Mouse (Mus musculus) cerebellum, adult 11-12 months (tissue): ENCODE results near the gene Glt8d2.
"Not testable (repeated sequence)": the region's sequence is repeated elsewhere in the genome, so short reads cannot be mapped to it uniquely, and the experiment has no call there.

Experiments used
- DNase-seq: peaks from one replicate; pipeline ENCODE4 v3.0.0; 2022

The Glt8d2 gene

DNA sequence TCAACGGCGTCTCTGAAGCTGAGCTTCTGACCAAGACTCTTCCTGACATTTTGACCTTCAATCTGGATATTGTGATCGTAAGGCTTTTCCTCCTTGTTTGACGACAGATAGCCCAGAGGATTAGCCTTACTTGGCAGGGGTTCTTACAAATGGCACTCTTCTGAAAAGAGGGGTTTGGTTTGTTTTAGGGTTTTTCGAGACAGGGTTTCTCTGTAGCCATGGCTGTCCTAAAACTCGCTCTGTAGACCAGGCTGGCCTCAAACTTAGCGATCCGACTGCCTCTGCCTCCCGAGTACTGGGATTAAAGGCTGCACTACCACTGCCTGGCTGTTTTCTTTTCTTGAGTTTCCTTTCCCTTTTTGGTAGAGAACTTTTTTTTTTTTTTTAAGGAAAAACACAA, 49.0 kb downstream of the Glt8d2 start:
- no peak for DNase-seq

DNA sequence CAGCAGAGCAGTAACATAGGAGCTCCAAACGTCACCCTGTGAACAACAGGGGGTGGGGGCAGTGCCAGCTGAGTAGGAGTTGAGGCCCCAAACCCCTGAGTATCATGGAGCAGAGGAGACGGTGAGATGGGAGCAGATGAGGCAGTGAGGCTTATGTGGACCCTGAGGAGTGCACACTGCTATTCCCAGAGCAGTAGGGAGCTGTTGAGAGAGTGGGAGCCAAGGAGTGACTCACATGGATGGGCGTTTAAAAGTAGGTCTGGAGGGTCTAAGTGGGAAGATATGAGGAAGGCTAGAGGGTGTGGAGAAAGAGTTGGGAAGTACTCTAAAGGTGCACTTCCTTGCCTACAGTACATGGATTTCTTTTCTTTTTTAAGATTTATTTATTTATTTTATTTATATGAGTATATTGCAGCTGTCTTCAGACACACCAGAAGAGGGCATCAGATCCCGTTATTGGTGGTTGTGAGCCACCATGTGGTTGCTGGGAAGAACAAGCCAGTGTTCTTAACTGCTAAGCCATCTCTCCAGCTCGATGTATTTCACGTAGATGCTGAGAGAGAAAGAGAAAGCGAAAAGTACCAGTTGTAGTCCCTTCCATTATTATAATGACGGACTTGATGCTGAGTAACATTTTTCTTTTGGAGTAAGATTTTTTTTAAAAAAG, 51.3 kb downstream of the Glt8d2 start:
- no peak for DNase-seq

DNA sequence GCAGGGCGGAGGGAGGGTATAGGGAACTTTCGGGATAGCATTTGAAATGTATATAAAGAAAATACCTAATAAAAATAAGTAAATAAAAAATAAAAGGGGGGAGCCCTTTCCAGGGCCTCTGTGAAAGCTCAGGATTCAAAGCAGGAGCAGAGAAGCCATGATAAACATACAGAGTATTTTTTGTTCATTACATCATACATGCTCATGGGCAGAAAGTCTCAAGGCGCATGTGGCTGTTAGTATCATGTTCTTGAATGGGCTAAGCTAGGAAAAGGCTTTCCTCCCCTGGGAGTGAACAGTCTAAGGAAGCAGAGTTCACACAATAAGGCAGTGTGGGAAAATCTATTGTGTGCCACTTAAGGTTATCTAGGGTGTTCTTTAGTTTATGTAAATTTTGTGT, 54.1 kb downstream of the Glt8d2 start:
- no peak for DNase-seq

DNA sequence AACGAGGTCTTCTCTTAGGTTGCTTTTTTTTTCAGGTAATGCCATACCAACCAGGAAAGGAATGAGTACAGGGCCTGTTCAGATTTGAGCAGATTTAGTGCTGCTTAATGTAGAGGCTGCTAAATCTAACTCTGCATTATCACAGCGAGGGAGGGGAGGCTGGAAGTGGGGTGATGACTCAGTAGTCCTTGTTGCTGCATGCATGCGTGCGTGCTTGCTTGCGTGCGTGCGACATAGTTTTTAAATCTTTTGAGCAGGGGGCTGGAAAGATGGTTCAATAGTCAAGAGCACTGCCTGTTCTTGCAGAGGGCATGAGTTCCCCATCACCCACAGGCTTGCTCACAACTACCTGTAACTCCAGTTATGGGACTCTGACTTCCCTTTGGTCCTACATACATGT, 56.1 kb downstream of the Glt8d2 start:
- no peak for DNase-seq

DNA sequence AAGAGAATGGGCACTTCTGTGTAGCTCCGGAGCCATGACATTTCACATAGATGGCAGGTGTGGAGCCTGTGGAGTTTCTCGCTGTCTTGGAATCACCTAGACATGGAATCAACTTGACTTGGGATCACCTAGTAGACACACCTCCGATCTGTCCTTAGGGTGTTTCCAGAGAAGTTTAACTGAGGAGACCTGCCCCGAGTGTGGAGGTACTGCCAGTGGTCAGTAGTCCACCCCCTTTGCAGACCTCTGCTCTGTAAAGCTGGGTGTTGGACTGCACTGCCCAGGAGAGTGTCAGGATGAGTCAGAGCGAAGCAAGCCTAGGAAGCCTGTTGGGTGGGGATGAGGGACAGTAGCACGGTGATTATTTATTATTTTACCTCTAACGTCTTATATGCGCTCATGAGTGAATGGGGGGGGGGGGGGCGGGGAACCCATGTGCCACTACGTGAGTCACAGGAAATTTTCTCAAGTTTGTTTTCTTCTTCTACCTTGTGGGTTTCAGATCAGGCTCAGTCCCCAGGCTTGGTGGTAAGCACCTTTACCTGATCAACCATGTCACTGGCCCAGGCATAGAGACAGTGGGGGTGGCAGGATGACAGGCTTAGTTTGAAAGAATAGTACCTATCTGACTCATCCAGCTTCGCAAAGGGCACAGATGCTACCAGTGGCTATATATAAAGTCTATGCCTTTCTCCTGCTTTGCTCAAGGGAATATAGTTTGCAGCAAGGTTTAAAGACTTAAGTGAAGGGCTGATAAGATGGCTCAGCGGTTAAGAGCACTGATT, 57.8 kb downstream of the Glt8d2 start:
- DNase-seq: no peak

DNA sequence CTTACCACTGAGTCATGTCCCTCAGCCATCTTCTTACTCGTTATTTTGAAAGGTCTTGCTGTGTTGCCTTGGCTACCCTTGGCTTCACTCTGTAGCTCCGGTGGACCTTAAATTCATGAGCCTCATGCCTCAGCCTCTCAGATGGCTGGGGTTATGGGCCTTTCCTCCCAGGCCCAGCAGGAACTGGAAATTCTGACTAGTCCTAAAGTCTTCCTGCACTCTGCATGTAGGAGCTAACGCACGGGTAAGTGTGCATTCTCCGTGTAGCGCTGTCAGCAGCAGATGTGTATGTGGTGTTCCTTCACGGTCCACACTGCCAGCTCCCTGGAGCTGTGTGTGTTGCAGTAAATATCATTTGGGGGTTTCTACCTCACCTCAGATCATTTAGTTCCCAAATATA, 59.3 kb downstream of the Glt8d2 start:
- DNase-seq: no peak

DNA sequence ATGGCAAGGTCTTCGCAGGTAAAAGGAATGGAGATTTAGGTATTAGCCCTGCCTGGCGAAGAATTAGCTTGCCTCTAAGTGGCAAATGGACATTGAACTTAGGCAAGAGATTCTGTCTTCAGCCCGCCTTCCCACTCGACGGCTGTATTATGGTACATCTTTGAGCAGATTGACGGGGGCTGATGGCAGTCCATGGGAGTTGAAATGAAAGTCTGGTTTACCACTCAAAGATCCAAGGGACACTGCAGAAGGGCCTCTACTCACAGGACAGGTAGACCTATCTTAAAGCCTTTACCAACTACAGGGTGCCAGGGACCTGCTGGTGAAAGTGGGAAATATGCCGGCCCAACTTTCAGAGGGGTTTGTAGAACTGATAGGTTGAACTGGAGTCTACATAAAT, 60.0 kb downstream of the Glt8d2 start:
- peak; percentile 28 for DNase-seq

DNA sequence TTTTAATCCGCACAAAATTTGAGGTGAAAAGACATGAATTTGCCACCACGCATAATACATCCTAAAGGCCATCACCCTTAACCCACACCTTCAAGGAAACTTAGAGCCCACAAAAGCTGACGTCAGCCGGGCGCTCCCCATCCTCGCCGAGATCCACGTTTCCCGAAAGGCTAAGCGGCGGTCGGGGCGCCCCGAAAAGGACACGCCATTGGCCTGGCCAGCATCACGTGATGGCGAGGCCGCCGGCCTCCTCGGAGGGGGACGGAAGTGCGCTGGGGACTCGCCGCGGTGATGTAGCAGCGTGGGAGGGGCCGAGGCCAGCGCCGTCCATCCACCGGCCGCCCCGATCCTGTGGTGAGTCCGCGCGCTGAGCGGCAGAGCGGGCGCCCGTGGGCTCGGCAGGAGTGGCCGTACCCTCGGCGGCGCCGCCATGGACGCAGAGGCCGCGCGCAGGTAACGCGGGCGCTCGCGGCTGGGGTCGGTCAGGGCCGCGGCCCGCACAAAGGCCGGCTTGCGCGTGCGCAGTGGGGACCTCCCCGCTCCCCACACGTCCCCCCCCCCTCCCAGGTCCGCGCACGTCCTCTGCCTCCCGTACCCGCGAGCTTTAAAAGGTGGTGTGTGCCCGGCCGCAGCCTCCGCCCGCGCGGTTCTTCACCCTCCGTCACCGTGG, 60.7 kb downstream of the Glt8d2 start, which contains the start of gene Tdg:
Gene Tdg (plus strand): TSS at position 243 of the 670 bp plus-strand sequence.
- peak; percentile 94 for DNase-seq

DNA sequence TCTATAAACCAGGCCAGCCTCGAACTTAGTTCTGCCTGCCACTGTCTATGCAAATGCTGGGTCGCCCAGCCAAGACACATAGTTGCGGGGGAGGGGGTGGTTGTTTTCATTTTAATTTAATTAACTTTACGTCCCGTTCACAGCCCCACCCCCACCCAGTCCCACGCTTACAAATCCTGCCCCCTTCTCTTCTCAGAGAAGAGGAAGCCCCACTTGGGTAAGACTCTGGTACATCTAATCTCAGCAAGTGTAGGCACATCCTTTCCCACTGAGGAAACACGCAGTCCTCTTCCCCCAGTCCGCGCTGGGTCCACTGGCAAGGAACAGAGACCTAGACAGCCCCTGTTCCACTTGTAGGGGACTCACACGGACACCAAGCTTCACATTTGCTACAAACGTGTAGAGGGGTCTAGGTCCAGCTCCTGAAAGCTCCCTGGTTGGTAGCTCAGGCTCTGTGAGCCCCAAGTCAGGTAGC, 61.3 kb downstream of the Glt8d2 start:
- DNase-seq: peak; percentile 33

DNA sequence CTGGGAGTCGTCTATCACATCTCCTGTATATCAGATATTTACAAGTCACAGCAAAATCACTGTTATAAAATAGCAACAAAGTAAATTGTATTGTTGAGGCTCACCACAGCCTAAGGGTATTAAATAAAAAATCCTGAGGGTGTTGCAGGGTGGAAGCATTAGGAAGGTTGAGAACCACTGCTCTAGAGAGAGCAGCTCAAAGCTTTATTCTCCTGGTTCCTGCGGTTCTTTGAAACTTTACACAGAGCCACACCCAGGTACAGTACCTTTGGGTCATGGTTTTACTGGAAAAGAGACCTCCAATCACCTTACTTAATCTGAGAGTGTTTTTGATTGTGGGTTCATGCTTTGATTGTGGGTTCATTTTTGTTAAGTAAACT, 66.9 kb downstream of the Glt8d2 start:
- DNase-seq: not testable (repeated sequence)

DNA sequence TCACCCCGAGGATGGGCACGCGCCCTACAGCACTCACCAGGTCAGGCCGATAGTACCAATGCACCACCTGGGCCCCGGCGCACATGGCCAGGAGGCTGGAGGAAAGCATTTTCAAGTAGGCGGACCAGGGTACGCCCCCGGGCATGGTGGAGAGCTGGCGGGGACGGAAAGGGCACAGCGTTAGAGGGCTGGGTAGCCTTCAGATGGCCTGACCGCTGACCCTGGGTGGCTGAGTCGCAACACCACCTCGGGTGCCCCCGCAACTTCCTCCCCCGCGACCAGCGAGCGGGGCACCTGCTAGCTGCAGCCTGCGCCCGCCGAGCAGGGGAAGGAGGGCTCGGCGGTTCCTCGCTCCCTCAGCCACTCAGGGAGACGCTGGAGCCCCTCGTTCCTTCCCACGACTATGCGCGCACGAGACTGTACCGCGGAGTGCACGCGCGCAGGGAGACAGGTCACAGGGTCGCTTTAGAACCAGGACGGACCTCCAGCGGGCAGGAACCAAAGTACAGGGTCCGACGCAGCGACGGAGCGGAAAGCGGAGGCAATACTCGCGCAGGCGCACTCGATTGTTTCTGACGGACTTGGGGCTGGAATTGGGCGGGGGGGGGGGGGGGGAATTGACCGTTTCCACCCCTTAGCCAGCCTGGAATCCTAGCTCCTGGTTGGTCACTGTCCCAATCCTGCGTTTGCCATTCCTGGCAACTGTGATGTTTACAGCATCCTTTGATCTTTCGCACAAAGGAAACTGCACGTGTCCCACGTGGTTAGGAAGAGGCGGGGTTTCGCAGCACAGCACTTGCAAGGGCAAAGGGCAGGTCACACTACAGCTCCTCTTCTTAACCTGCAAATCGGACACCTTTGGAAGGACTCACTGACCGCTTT, 67.5 kb downstream of the Glt8d2 start, which contains the start of gene 1190007I07Rik:
Gene 1190007I07Rik (minus strand): TSS at position 558 of the 882 bp plus-strand sequence.
- peak; percentile 91 for DNase-seq

DNA sequence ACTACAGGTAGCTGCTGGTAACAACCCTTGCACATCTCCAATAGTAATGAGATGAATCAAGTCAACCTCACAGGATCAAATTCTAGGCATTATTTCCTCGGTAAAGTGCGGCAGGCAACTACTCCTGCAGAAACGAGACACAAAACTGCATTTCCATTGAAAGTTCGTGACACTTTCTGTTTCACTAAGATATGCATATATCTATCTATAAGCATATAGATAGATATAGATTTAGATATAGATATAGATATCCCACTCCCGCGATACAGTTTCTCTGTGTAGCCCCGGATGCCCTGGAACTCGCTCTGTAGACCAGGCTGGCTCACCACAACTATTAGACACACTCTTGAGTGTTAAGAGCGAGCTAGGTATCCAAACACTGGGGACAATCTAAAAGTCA, 68.2 kb downstream of the Glt8d2 start:
- DNase-seq: no peak
